Mouse (Mus musculus): ENCODE measurements around the gene Wbp11.
A peak's percentile ranks its signal among the peaks of the same experiment; 100 is the strongest.

The Wbp11 gene

DNA sequence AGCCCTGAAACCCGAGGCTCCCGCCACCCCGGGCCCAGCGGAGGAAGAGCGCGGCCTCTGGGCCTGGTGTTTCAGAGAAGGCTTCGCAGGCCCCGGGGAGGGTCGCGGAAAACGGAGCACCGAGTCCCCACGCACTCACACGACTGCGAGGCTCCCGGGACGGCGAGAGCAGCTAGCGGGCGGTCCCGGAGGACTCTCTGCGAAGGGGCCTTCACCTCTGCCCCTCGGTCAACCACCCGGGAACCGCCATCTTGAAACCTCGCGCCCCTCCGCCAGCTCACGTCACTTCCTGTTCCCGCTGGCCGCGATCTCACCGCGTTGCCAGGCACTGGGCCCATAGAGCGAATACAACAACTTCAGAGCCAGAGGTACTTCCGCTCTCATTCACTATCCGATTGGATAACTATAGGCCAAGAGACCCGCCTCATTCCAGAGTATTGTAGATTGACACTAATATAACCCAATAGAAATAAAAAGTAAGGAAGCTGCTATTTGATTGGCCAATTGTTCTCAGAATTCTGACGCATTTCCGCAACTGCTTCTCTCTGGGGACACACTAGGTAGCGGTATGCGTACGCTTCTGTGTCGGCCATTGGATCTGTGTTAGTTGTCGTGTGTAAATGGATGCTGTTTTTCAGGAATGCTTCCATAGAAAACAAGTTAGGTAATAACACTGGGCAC is at the start of gene Wbp11:
Wbp11 (minus strand) TSS at position 353 of the 681 bp plus-strand sequence.
- peak; percentile 96 for DNase-seq

DNA sequence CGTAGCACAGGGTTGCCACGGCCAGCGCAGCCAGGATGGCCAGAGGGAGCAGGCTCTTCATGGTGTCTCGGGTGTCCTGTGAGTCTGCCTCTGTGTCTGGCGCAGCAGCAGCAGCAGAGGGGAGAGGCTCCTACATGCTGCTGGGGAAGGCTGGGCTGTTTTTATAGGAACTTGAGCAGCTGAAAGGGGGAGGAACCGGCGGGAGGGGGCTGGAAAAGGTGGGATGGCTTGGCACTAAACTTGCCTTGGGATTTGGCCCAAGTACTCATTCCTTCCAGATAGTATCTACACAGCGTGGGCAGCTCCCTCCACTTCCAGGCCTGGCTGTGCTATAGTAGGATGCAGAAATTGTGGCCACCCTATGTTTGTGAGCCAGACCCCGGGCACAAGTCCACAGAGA is 47.6 kb upstream of the Wbp11 start, which contains the start of gene Mgp:
Mgp (minus strand) TSS at position 154 of the 400 bp plus-strand sequence.
- peak; percentile 60 for DNase-seq

DNA sequence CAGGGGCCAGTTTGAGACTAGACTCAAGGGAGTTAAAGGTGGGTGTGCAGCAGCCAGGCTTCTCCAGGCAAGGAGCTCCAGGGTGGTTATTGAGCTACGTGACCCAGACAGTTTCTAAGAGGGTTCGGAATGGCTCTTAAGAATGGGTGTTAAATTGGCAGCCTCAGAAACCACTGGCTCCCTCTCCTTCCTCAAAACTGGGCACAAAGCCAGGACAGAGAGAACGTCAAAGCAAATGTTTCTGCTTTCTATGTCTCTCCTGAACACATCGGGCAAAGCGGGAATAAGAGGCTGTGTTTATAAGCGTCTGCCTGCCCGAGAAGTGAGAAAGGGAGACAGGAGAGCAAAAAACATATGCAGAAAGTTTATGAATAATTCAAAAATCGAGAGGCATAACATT is 46.6 kb upstream of the Wbp11 start:
- DNase-seq, result peak; percentile 43

DNA sequence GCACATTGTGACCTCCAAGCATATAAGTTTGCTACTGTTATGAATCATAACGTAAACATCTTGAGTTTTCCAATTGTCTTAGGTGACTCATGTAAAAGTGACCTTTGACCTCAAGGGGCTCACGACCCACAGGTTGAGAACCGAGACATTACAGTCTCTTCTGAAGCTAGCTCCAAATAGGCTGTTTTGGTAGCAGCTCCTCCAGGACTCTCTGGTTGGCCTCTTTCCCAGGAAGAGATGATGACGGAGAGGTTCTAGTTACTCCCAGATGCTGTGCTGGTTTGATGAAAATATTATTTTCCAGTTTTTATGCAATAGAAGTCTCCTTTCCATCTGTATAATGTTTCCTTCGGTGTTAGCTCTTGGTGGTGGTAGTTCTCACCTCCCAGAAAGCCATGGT is 40.9 kb upstream of the Wbp11 start:
- DNase-seq, result no peak

DNA sequence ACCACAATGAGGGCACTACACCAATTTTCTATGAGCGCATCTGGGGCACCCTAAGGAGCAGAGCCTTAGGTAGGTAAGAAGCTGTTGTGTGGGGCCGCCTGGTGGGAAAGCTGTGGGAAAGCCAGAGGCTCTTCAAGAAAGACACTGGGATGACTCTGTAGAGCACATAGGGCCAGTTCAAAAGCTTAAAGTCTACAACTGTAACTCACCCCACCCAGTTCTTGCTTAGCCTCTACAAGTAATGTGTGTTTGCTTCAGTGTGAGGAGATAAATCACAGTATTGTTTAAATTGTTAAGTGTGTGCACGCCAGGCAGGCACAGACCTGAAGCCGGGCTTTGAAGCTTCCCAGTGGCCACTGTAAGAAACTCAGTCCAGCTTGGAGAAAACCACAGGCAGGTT is 38.1 kb upstream of the Wbp11 start:
- no peak for DNase-seq

DNA sequence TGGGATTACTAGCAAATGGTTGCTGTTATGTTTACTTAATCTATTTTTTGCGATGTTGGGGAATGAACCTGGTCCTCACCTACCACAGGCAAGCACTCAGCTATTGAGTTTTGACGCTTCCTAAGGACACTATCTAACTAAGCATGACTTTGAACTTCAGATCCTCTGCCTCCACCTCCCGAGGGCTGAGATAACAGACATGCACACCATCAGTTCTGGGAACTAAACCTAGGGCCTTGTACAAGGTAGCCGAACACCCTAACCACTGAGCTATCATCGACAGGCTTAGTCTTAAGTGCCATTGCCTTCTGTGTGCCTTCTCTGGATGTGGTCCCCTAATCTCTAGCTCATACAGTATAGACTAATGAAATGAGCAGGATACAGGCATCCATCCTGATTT is 37.3 kb upstream of the Wbp11 start:
- no peak for DNase-seq

DNA sequence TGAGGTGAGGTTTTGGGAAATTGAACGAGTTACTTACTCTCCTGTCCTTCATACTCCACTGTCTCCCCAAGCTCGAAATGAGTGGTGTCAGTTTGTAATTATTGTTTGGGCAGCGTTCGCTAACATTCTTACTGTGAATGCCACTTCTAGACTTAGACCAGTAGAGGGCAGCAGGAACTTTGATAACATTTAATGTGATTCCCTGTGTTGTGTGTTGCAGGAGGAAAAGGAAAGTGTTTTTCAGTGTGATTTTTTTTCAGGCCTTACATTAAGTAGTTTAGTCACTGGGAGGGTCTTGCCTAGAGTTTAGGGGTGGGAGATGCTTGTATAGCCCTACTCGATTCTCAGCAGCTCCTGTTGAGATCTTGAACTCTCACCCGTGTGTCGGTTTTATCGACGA is 33.0 kb upstream of the Wbp11 start:
- no peak for DNase-seq

DNA sequence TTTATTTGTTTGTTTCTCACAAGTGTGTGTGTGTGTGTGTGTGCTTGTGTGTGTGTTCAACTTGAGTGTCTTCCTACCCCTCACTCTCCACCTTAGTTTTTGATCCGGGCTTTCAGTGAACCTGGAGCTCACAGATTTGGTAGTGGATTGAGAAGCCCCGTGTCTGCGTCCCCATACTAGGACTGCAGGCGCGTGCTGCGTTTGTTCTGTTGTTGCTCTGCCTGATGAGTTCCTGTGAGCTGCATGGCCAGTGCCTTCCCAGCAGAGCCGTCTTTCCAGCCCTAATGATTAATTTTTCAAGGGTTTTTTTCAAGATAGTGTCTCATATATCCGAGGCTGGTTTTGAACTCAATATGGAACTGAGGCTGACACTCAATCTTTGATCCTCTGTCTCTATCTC is 30.4 kb upstream of the Wbp11 start:
- no peak for DNase-seq

DNA sequence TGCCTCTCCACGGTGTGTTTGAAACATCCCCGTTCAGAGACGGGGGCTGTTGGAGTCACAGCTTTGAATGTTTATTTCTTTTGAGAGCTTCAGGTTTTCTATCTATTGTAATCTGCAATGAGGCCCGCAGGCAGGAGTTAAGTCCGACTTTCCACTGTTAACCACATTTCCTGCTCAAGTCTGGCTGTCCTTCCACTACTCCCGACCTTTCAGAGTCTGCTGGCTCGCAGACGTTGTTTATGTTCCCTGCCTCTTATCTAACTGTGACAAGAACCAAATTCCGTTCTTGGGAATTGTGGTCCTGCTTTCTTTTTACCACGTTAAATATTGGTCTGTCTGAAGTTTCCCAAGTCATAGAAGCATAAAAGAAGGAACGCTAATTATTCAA is 29.8 kb upstream of the Wbp11 start:
- peak; percentile 56 for DNase-seq

DNA sequence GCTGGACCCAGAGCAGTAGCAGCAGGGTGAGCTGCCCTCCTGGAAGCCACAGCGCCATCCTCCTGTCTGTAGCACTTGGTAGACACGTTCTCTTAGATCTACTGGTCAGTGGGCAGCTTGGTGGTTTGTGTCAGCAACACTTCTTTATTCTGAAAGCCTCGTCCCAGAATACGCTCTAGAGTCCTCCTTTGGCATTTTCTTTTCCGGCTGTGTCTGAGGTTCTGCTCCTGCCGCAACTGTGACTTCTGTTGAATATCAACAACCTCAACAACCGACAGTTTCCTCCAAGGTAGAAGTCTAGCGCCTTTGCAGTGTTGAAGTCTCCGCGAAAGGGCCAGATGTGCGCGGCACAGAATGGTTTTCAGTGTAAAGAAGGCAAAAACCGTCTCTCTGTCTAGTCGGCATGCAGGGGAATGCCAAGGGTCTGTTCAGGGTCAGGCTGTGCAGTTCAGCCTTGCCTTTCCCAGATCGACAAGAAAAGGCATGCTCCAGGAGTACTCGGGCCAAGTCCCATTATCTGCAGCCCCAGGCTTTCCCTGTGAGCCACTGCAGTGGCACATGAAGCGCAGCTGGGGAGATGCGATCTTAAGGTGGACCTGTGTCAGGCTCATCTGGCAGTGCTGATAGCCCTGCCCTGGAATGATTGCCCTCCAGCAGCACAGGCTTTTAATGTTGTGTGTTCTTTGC is 29.3 kb upstream of the Wbp11 start, which contains the start of gene Art4:
Art4 (minus strand) TSS at position 548 of the 687 bp plus-strand sequence.
- no peak for DNase-seq

DNA sequence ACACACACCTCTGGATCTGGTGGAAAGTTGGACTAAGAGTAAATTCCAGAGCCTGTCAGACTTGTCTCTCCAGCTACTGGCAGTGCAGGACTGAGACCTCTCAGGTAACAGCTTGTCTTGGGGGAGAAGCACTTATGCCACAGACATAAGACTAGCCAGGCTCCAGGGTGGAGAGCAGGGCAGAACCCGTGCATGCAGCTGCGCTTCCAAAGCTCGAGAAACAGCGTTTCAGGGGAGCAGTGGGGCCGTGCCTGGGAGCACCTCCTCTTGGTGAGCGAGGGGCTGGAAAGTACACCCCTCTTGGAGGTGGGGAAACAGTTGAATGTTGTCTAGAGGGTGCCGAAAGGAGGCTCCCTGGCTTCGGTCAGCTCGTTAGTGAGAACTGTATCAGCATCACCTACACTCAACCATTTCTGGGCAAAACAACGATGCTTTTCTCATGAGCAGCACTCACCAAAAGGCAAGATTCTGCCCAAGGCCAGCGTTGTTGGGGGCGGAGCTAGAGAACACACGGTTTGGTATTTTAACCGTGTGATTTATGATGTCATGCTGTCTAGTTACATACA is 28.1 kb upstream of the Wbp11 start:
- DNase-seq, result no peak

DNA sequence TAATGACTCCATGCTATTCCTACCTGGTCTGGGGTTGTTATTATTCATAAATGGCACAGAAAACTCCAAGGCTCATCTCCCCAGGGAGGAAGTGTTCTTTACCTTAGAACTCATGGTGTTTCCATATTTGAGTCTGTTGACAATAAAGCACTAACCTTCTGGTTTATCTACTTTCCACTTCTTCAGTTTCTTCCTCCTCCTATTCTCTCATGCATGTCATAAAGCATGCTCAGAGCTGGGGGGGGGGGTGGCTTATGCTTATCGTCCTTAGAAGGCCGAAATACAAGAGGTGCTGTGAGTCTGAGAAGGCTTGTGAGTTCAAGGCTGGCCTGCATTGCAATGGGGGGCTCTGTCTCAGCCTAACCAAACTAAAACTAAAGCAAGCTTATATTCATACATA is 27.1 kb upstream of the Wbp11 start:
- DNase-seq, result no peak

DNA sequence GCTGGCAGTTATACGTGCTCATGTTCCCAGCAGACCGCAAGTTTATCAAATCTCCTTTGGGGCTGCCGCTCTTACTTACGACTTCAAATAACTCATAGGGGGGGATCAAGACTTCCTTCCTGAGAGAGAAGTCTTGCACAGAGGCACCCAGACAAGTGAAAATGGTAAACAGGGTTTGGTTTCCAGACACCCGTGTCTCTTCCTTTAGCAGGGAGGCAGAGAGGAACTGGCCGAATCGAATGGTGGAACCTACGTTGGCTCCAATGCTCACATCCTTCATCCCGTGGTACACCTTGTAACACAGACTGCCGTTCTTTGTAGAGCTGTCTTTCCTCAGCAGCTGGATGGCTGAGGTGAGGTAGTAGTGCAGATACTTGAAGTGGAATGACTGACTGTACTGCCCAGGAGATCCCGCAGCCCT is 26.3 kb upstream of the Wbp11 start:
- no peak for DNase-seq

DNA sequence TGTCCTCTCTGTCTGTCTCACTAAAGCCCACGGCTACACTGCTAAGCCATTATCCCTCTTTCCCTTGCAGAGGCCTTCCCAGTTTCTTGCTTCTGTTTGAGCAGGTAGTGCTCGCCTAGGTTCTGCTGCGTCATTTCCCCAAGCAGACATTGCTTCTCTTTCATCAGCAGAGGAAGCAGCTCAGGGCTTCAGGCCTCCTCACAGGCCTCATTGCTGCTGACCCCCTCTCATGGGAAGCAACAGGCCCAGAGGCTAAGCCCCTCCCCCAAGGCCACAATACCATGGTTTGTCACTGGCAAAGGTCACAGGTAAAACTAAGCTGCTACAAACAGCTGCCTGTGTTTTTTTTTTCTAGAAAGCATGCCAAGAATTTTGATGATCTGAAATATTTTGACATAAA is 24.7 kb upstream of the Wbp11 start:
- DNase-seq, result no peak

DNA sequence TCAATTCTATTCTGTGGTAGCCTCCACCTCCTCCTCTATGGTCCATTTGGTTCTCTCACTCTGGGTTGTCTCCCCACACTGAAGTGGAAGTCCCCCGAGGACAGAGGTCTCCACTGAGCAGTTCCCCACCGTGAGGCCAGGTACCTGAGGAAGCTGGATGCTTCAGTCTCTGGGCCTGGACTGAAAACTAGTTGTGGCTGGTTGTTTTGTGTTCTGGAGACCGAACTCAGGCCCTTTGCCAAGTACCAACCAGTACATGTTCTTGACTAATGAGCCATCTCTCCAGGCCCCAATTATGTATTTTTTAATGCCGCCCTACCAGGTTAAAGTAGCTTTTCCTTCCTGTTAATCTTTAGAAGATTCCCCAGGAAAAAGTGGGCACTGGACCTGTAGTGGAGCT is 24.3 kb upstream of the Wbp11 start:
- no peak for DNase-seq

DNA sequence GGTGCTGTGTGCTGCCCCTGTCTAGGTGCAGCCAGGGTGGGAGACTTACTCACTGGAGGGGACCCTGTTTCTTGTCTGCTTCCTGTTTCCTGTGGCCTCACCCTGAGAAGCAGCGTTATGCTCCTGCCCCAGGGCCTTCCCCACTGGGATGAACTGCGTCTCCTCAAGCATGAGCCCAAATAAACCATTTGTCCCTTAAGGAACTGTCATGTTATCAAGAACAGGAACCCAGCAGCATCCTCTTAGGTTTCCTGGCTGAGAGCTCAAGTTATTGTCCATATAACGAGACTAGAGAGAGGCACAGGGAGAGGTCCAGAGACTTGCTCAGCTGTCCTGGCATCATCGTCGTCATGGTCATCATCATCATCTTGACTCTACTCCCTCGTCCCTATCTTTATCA is 22.2 kb upstream of the Wbp11 start:
- no peak for DNase-seq

DNA sequence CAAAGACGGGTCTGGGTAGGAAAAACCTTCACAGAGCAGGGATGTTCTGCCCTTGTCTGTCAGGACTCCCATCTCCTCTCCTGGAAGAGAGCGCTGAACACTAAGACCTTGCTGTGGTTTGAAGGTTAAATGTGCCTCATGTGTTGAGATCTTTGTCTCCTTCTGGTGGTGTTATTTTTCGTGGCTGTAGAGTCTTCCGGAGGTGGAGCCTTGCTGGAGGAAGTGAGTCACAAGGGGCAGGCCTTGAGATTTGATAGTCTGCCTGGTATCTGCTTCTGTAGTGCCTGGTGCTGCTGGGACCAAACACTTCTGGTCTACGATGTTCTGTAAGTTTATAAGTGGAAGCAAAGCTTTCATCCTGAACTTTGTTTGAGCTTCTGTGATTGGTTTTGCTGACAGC is 20.9 kb upstream of the Wbp11 start:
- DNase-seq, result no peak

DNA sequence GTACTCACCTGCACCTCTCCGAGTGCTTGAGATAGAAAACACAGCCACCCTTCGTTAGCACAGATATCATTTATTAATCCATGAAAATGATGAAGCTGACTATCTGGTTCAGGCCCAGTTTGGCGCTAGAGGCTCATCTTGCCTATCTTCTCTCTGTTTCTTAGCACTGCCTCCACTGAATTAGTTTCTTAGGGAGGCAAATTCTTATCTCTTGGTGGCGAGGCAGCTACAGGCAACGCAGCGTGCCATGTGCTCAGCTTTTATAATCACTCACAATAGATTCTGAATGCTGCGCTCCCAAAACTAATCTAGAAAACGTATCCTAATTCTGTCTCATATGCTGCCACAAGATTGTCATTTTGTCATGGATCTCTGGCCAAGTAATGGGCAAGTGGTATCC is 20.4 kb upstream of the Wbp11 start:
- no peak for DNase-seq

DNA sequence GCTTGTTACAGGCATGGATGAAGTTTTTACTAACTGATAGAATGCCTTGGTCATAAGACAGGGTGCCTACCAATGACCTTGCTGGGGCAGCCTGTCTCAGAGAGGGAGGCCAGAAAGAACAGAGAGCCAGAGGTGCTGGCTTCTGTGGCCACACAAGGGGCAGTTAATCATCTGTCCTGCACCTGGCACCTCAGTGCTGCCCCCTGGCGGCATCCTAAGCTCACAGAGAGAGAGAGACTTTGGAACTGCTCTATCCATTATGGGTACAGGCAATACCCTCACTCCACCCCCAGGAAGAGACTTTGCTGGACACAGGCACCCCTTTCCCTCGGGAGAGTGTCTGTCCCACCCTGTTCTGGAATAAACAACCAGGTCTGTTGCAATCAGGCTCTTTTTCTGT is 19.8 kb upstream of the Wbp11 start:
- DNase-seq, result peak; percentile 67

DNA sequence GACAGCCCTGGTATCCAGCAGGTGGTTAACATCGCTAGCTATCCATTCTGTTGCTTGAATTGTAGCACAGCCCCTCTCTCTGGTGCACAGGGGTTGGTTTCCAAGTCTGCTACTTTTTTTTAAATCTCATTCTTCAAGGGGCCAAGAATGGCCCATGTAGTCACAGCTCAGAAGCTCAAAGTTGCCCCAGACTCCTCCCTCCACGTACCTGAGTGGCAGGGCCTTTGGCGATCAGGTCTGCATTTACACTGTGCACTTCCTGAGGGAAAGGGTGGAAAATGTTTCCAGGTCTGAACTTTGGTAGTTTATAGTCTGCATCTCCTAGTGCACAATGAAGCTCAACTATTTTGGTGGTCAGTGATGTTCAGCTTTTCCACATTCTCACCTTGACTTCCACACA is 19.2 kb upstream of the Wbp11 start:
- DNase-seq, result no peak

DNA sequence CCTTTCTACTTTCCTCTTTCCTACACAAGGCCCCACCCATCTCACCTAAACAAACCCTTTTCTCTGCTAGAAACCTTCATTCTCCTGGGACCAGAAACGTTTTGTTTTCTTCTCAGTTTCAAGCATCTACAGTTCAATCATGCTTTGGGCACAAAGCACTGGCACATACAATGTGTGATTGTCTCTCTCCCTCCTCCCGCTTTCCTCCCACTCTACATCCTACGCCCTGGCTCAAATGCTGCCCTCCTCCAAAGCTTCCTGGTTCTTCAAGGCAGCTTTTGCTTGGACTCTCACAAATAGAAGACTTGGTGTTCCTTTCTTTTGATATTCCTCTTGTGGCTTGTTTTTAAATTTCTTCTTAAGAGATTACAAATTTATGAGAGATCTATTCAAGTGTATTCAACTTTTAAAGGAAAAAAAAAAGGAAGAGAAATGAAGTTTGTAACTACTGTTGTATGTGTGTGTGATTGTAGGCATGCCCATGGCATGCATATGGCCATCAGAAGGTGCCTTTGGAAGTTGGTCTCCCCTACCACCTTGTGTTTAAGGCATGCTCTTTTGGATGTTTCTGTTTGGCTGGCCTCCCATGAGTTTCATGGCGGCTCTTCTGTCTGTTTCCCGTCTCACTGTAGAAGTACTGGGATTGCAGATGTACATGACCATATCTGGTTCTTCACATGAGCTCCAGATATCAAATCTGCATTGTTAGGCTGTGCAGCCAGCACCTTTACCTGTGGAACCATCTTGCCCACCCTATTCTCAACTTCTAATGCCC is 17.9 kb upstream of the Wbp11 start:
- no peak for DNase-seq

DNA sequence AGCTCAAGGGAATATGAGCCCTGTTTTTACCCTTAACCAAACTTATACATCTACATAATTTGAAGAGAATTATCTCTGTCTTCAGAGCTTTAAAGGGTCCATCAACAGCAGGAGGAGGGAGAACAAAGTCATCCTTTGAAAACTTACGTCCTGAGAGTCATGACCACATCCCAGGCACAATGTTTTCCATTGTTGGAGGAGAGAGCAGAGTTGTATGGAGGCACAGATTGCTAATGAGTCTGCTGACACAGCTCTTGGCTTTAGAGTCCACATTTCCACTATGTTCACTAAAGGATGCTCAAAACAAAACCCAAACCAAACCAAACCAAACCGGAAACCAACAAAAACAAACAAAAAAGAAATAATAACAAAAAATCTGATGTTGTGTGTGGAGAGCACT is 16.9 kb upstream of the Wbp11 start:
- DNase-seq, result no peak

DNA sequence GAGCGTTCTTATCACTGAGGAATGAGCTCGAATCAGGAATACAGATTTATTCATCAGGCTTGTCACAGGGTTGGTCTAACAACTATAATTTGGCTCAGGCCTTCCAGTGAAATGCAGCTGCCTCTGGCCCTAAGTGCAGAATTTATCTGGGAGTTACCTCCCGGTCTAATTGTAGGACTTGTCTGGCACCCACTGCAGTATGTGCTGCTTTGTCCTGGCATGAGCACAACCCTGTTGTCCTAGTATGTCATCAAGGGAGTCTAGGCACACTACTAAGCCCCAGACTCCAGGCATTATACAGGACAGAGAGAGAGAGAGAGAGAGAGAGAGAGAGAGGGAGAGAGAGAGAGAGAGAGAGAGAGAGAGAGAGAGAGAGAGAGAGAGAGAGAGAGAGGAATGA is 9.3 kb upstream of the Wbp11 start:
- no peak for DNase-seq

DNA sequence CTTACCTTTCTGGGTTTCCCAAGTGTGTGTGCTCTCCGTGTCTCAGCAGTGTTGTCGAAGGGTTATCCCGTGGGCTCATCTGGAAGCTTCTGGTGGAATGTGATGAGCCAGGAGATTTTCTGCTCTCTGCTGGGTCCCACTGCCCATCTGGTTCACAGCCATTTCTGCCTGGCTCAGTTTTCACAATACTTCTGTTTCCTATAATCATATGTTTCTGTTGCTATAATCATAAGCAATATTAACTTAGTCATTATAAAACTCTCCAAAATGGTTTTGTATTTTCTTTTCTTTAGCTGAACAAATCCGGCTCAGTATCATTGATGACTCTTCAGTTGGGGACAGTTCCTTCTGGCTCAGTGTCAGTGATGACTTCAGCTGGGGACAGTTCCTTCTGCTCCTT is 7.3 kb upstream of the Wbp11 start, which contains the start of gene Smco3:
Smco3 (minus strand) TSS at position 101 of the 400 bp plus-strand sequence.
- DNase-seq, result no peak
